Mouse (Mus musculus) embryonic stem cell, embryonic (primary cell): ENCODE results near the gene Gm20388.

Experiments
- CTCF ChIA-PET, 4 experiments: fragments of 300-600 bp in 2 of 4; fragments of 350-600 bp in 2 of 4; sonication (Branson Sonifier 250); formaldehyde crosslinking; loops; one replicate each; lab custom pipeline; 2022; ENCODE audit warnings: inconsistent platforms in 2 of 4; lab: Charles Lee
- POLR2A ChIA-PET, 4 experiments: fragments of 300-600 bp in 2 of 4; fragments of 350-600 bp in 2 of 4; sonication (Branson Sonifier 250); formaldehyde crosslinking; loops; one replicate each; lab custom pipeline; 2022; ENCODE audit warnings: antibody characterized with exemption in 4 of 4, inconsistent platforms in 1 of 4; lab: Charles Lee

Gm20388 gene

GRCm38 (mm10) chr8:120292316-120293107 lies 381.9 kb downstream of the Gm20388 start:
- POLR2A ChIA-PET, result interaction anchor here in 3 of 4 experiments (0.7 to 2.8 kb wide), 5 partner anchors 8 to 377 kb away, joined by 3 to 9 read pairs (median 3); no protein-coding TSS in a partner anchor

GRCm38 (mm10) chr8:120293421-120294357 lies 383.0 kb downstream of the Gm20388 start:
- ChIA-PET POLR2A (interaction anchor here in 2 of 4 experiments (0.7 to 1.2 kb wide), 2 partner anchors 136 to 1790 kb away, joined by 3 read pairs; no protein-coding TSS in a partner anchor), CTCF (interaction anchor here in 3 of 4 experiments (0.7 to 6.8 kb wide), 5 partner anchors 8 to 115 kb away, joined by 3 to 84 read pairs (median 4); no protein-coding TSS in a partner anchor)

More at GRCm38 (mm10) chr8:120292316-120293107, 381.9 kb downstream of the Gm20388 start:
- CTCF ChIA-PET, result interaction anchor here in 3 of 4 experiments (0.6 to 6.8 kb wide), 6 partner anchors 9 to 174 kb away, joined by 3 to 84 read pairs (median 6); no protein-coding TSS in a partner anchor

- ChIA-PET CTCF (interaction anchor here (0.7 to 1.6 kb wide), 12 partner anchors 13 to 1237 kb away, joined by 3 to 5 read pairs (median 4); no protein-coding TSS in a partner anchor), POLR2A (interaction anchor here in 3 of 4 experiments (0.6 to 1.5 kb wide), 5 partner anchors 12 to 138 kb away, joined by 3 to 4 read pairs (median 4); no protein-coding TSS in a partner anchor)
Measured at GRCm38 (mm10) chr8:120294982-120295870, 384.6 kb downstream of the Gm20388 start.

- ChIA-PET POLR2A (interaction anchor here in 2 of 4 experiments (1.0 to 1.5 kb wide), 2 partner anchors 11 to 12 kb away, joined by 4 read pairs; no protein-coding TSS in a partner anchor), CTCF (interaction anchor here in 3 of 4 experiments (0.5 to 1.4 kb wide), 6 partner anchors 8 to 183 kb away, joined by 3 to 4 read pairs (median 3); no protein-coding TSS in a partner anchor)
Measured at GRCm38 (mm10) chr8:120297000-120297399, 386.4 kb downstream of the Gm20388 start.

GRCm38 (mm10) chr8:120298601-120299532 lies 388.2 kb downstream of the Gm20388 start:
- POLR2A ChIA-PET, result interaction anchor here in 1 of 4 experiments (0.6 kb wide), 1 partner anchor 232 kb away, joined by 5 read pairs; no protein-coding TSS in a partner anchor
- CTCF ChIA-PET, result interaction anchor here in 3 of 4 experiments (0.6 to 7.5 kb wide), 10 partner anchors 9 to 120 kb away, joined by 3 to 84 read pairs (median 18); no protein-coding TSS in a partner anchor

GRCm38 (mm10) chr8:120300601-120301141 lies 390.0 kb downstream of the Gm20388 start:
- ChIA-PET CTCF (interaction anchor here (0.5 to 7.5 kb wide), 122 partner anchors 8 to 955 kb away, joined by 3 to 84 read pairs (median 4); partner anchors contain the start of genes 6430548M08Rik (in 1 of the 4), Fam92b (in 1 of the 4) and Gins2 (in 1 of the 4)), POLR2A (interaction anchor here (0.6 to 2.5 kb wide), 15 partner anchors 8 to 302 kb away, joined by 3 to 9 read pairs (median 3); no protein-coding TSS in a partner anchor)

- CTCF ChIA-PET, result interaction anchor here in 3 of 4 experiments (0.6 to 7.5 kb wide), 14 partner anchors 13 to 267 kb away, joined by 3 to 84 read pairs (median 4); no protein-coding TSS in a partner anchor
Measured at GRCm38 (mm10) chr8:120302941-120303675, 392.5 kb downstream of the Gm20388 start.

GRCm38 (mm10) chr8:120304097-120304496 lies 393.5 kb downstream of the Gm20388 start:
- POLR2A ChIA-PET, result interaction anchor here in 3 of 4 experiments (0.6 to 1.5 kb wide), 7 partner anchors 13 to 932 kb away, joined by 3 to 4 read pairs (median 3); no protein-coding TSS in a partner anchor
- CTCF ChIA-PET, result interaction anchor here in 3 of 4 experiments (0.6 to 7.5 kb wide), 8 partner anchors 14 to 1112 kb away, joined by 3 to 84 read pairs (median 4); no protein-coding TSS in a partner anchor

More at GRCm38 (mm10) chr8:120302941-120303675, 392.5 kb downstream of the Gm20388 start:
- POLR2A ChIA-PET, result interaction anchor here in 3 of 4 experiments (0.6 to 1.5 kb wide), 5 partner anchors 15 to 931 kb away, joined by 3 to 4 read pairs (median 4); no protein-coding TSS in a partner anchor

GRCm38 (mm10) chr8:120305800-120306385 lies 395.3 kb downstream of the Gm20388 start:
- ChIA-PET POLR2A (interaction anchor here in 1 of 4 experiments (1.0 kb wide), 1 partner anchor 9 kb away, joined by 3 read pairs; no protein-coding TSS in a partner anchor), CTCF (interaction anchor here in 2 of 4 experiments (0.9 to 6.4 kb wide), 3 partner anchors 13 to 17 kb away, joined by 3 to 69 read pairs (median 29); no protein-coding TSS in a partner anchor)

GRCm38 (mm10) chr8:120307103-120307502 lies 396.5 kb downstream of the Gm20388 start:
- ChIA-PET CTCF (interaction anchor here (0.9 to 6.4 kb wide), 10 partner anchors 8 to 128 kb away, joined by 3 to 69 read pairs (median 6); no protein-coding TSS in a partner anchor), POLR2A (interaction anchor here in 2 of 4 experiments (1.0 to 2.6 kb wide), 5 partner anchors 11 to 313 kb away, joined by 3 to 6 read pairs (median 4); no protein-coding TSS in a partner anchor)

GRCm38 (mm10) chr8:120307528-120307927 lies 396.9 kb downstream of the Gm20388 start:
- CTCF ChIA-PET, result interaction anchor here (0.5 to 6.4 kb wide), 18 partner anchors 7 to 129 kb away, joined by 3 to 69 read pairs (median 4); no protein-coding TSS in a partner anchor
- POLR2A ChIA-PET, result interaction anchor here in 2 of 4 experiments (0.7 to 2.6 kb wide), 6 partner anchors 11 to 313 kb away, joined by 3 to 6 read pairs (median 4); no protein-coding TSS in a partner anchor

- POLR2A ChIA-PET, result interaction anchor here in 3 of 4 experiments (0.6 to 2.6 kb wide), 15 partner anchors 12 to 651 kb away, joined by 3 to 8 read pairs (median 4); no protein-coding TSS in a partner anchor
- CTCF ChIA-PET, result interaction anchor here (0.5 to 6.4 kb wide), 24 partner anchors 7 to 515 kb away, joined by 3 to 69 read pairs (median 4); no protein-coding TSS in a partner anchor
Measured at GRCm38 (mm10) chr8:120308131-120308530, 397.5 kb downstream of the Gm20388 start.

- CTCF ChIA-PET, result interaction anchor here (0.5 to 6.4 kb wide), 20 partner anchors 7 to 981 kb away, joined by 3 to 69 read pairs (median 4); no protein-coding TSS in a partner anchor
- POLR2A ChIA-PET, result interaction anchor here in 3 of 4 experiments (0.6 to 2.6 kb wide), 16 partner anchors 8 to 651 kb away, joined by 3 to 8 read pairs (median 4); no protein-coding TSS in a partner anchor
Measured at GRCm38 (mm10) chr8:120308553-120308952, 397.9 kb downstream of the Gm20388 start.
